Mouse (Mus musculus) cortical plate, adult 2 months (tissue): ENCODE measurements around the gene Mpg.

Experiments used
- CTCF ChIP-seq: fragments of 200-500 bp; IDR thresholded peaks from 2 replicates; pipeline ENCODE4 v1.5.1; 2011; ENCODE audit warnings: mild to moderate bottlenecking, control low read depth, low read length; ENCODE audit not compliant: insufficient read depth; ENCODE audit errors: extremely low read depth
- POLR2A ChIP-seq: fragments of 200-500 bp; IDR thresholded peaks from 2 replicates; pipeline ENCODE4 v1.6.1; 2011; ENCODE audit warnings: mild to moderate bottlenecking, low read length, control low read depth; ENCODE audit not compliant: insufficient read depth; ENCODE audit errors: extremely low read depth

GRCm38 (mm10) chr11:32210623-32211022 is 15.7 kb upstream of the Mpg start:
- TF ChIP-seq CTCF, result no peak
- TF ChIP-seq POLR2A, result no peak
